Comparison of ENCODE assay signal across 20 mouse cellular contexts in genomic region chr1:64639279-64639678, GRCm38 (mm10). TPM values are rescaled to one million over a fixed set of nuclear protein-coding genes. Genes with fewer than 3 reads are reported as not detected.
DNase-seq lines count a peak whose midpoint lies in the region; ATAC-seq and TF ChIP-seq lines count a peak whose summit lies in the region.
"Had no signal": no experiment of that assay in that cellular context is flagged by ENCODE, and none has a peak within 500 bp of the region (broad histone marks: within the 10 kb centered on the region; RNA-seq: fewer than 3 reads in every experiment).

No protein-coding gene starts in this region.

- no peak overlapping the region for H3K4me2 ChIP-seq in stomach, embryonic 15.5 days
- H3K4me2 ChIP-seq in stomach, postnatal 0 days (replicated peaks; ENCODE audit: low read depth) = no peak overlapping the region
- peak overlapping the region; percentile 51 for H3K4me2 ChIP-seq in liver, embryonic 15.5 days
- H3K4me2 ChIP-seq: embryonic facial prominence, embryonic 13.5 days; forebrain, embryonic 15.5 days; heart, embryonic 12.5 days; midbrain, embryonic 12.5 days; neural tube, embryonic 15.5 days had no signal

- intact Hi-C loops in heart, postnatal 36 days (cut with DNase I) = no loop called here

- no peak overlapping the region for H3K4me3 ChIP-seq in stomach, embryonic 15.5 days (replicated peaks)
- no peak overlapping the region for H3K4me3 ChIP-seq in stomach, postnatal 0 days (ENCODE audit: low read depth, low read length)
- no peak overlapping the region for H3K4me3 ChIP-seq in liver, embryonic 15.5 days (replicated peaks)
- H3K4me3 ChIP-seq: embryonic facial prominence, embryonic 13.5 days; forebrain, embryonic 15.5 days; heart, embryonic 12.5 days; limb, embryonic 10.5 days; midbrain, embryonic 12.5 days; neural tube, embryonic 15.5 days had no signal

- no peaks in the 10 kb centered on the region for H3K4me1 ChIP-seq in stomach, embryonic 15.5 days
- H3K4me1 ChIP-seq in stomach, postnatal 0 days (replicated peaks; ENCODE audit: control insufficient read depth, insufficient read depth) = no peaks in the 10 kb centered on the region
- H3K4me1 ChIP-seq in liver, embryonic 15.5 days (replicated peaks) = peaks cover 16% of the 10 kb centered on the region
- H3K4me1 ChIP-seq: embryonic facial prominence, embryonic 13.5 days; limb, embryonic 10.5 days; midbrain, embryonic 12.5 days; neural tube, embryonic 15.5 days had no signal

- no peak for TF ChIP-seq CTCF in stomach, postnatal 0 days (IDR thresholded peaks at IDR 0.05; ENCODE audit: low read depth)

- no peak for TF ChIP-seq EP300 in stomach, postnatal 0 days (optimal IDR thresholded peaks at IDR 0.05)

- no peak for DNase-seq in stomach, postnatal 0 days (ENCODE audit: low spot score)
- no peak for DNase-seq in yolk sac, embryonic 10.5 days (ENCODE audit: low spot score)
- no peak for DNase-seq in heart, adult 18-20 months
- no peak for DNase-seq in heart, postnatal 36 days
- DNase-seq: adrenal gland, adult 8-10 months; cerebellum, adult 18-20 months; cerebellum, postnatal 14 days; heart, postnatal 10 days; kidney, adult 2 months; kidney, postnatal 10 days; lung, postnatal 10 days had no signal

- no peak overlapping the region for H3K9ac ChIP-seq in stomach, embryonic 15.5 days
- H3K9ac ChIP-seq in stomach, postnatal 0 days (ENCODE audit: low read length) = no peak overlapping the region
- H3K9ac ChIP-seq in liver, embryonic 15.5 days = no peak overlapping the region
- H3K9ac ChIP-seq: embryonic facial prominence, embryonic 13.5 days; forebrain, embryonic 15.5 days; heart, embryonic 12.5 days; midbrain, embryonic 12.5 days; neural tube, embryonic 15.5 days had no signal

- H3K27ac ChIP-seq in stomach, embryonic 15.5 days = no peak overlapping the region
- H3K27ac ChIP-seq in stomach, postnatal 0 days (replicated peaks) = no peak overlapping the region
- H3K27ac ChIP-seq in liver, embryonic 15.5 days (replicated peaks) = peak overlapping the region; percentile 77
- H3K27ac ChIP-seq: embryonic facial prominence, embryonic 13.5 days; forebrain, embryonic 15.5 days; limb, embryonic 10.5 days; midbrain, embryonic 12.5 days; neural tube, embryonic 15.5 days had no signal

- ATAC-seq in stomach, embryonic 15.5 days (ENCODE audit: insufficient read depth, low FRiP score, low read depth) = 0 out of 2 replicates have a peak, but pooled peaks have one; percentile 18
- ATAC-seq in stomach, postnatal 0 days (ENCODE audit: low FRiP score, low TSS enrichment) = no peak
- peak; percentile 57; the same call in 1 of the 2 replicates for ATAC-seq in erythroid progenitor cell, adult 5-6 weeks (replicated peaks; ENCODE audit: low FRiP score, poor library complexity, severe bottlenecking)
- ATAC-seq in liver, embryonic 15.5 days (ENCODE audit: insufficient read depth) = peak; percentile 95
- ATAC-seq: forebrain, embryonic 15.5 days had no signal

- H3K9me3 ChIP-seq in stomach, embryonic 15.5 days = no peaks in the 10 kb centered on the region
- no peaks in the 10 kb centered on the region for H3K9me3 ChIP-seq in stomach, postnatal 0 days (ENCODE audit: control insufficient read depth, low read length)
- H3K9me3 ChIP-seq in liver, embryonic 15.5 days (replicated peaks) = no peaks in the 10 kb centered on the region
- H3K9me3 ChIP-seq: embryonic facial prominence, embryonic 13.5 days; forebrain, embryonic 15.5 days; heart, embryonic 12.5 days; limb, embryonic 10.5 days; midbrain, embryonic 12.5 days; neural tube, embryonic 15.5 days had no signal

- no peaks in the 10 kb centered on the region for H3K36me3 ChIP-seq in stomach, embryonic 15.5 days
- no peaks in the 10 kb centered on the region for H3K36me3 ChIP-seq in stomach, postnatal 0 days (ENCODE audit: control insufficient read depth, insufficient read depth, low read length)
- H3K36me3 ChIP-seq in liver, embryonic 15.5 days (replicated peaks) = no peaks in the 10 kb centered on the region
- H3K36me3 ChIP-seq: embryonic facial prominence, embryonic 13.5 days; forebrain, embryonic 15.5 days; heart, embryonic 12.5 days; limb, embryonic 10.5 days; midbrain, embryonic 12.5 days; neural tube, embryonic 15.5 days had no signal

- WGBS in stomach, embryonic 15.5 days = 82% methylated on average over 6 of the region's 6 CpGs
- 89% methylated on average over 6 of the region's 6 CpGs for WGBS in stomach, postnatal 0 days
- WGBS in liver, embryonic 15.5 days (ENCODE audit: insufficient replicate concordance) = 22% methylated on average over 6 of the region's 6 CpGs

- no peaks in the 10 kb centered on the region for H3K27me3 ChIP-seq in stomach, embryonic 15.5 days (replicated peaks)
- no peaks in the 10 kb centered on the region for H3K27me3 ChIP-seq in stomach, postnatal 0 days (ENCODE audit: control insufficient read depth, insufficient read depth, low read length)
- H3K27me3 ChIP-seq in liver, embryonic 15.5 days = no peaks in the 10 kb centered on the region
- H3K27me3 ChIP-seq: embryonic facial prominence, embryonic 13.5 days; forebrain, embryonic 15.5 days; heart, embryonic 12.5 days; midbrain, embryonic 12.5 days; neural tube, embryonic 15.5 days had no signal

RNA-seq across cellular contexts. Expression of gene Mettl21a, which starts 22.2 kb away (rescaled TPM):
- polyA plus RNA-seq in stomach, embryonic 15.5 days (2015; fragmentation: Nextera tagmentation; extraction: Ambion mirVana) = 19.2 and 20.8 TPM in 2 replicates
- 14.8 and 15.0 TPM in 2 replicates for polyA plus RNA-seq in stomach, postnatal 0 days (2015; fragmentation: Nextera tagmentation; extraction: Ambion mirVana)
- 2.1 and 2.9 TPM in 2 replicates for total RNA-seq in erythroid progenitor cell, adult 5-6 weeks (2015; ENCODE audit: low replicate concordance)
- total RNA-seq in erythroid progenitor cell, adult 5-6 weeks (2017; ENCODE audit: low replicate concordance) = 4.9 and 5.8 TPM in 2 replicates
- polyA plus RNA-seq in liver, embryonic 15.5 days (2015; fragmentation: Nextera tagmentation; extraction: Ambion mirVana) = 6.4 and 6.6 TPM in 2 replicates
- total RNA-seq in heart, adult 18-20 months (2021) = 10 to 100 TPM in 1 of 2 experiments, 1 to 10 TPM in 1; 7.9 to 10.3 TPM
- total RNA-seq in heart, postnatal 36 days (2021) = 1 to 10 TPM; 7.5 to 8.8 TPM

RNA-seq across cellular contexts. Expression of gene Ccnyl1, which starts 51.0 kb away (rescaled TPM):
- 4.5 and 5.2 TPM in 2 replicates for polyA plus RNA-seq in stomach, embryonic 15.5 days (2015; fragmentation: Nextera tagmentation; extraction: Ambion mirVana)
- polyA plus RNA-seq in stomach, postnatal 0 days (2015; fragmentation: Nextera tagmentation; extraction: Ambion mirVana) = 3.9 and 4.0 TPM in 2 replicates
- 5.9 and 11.9 TPM in 2 replicates for total RNA-seq in erythroid progenitor cell, adult 5-6 weeks (2015; ENCODE audit: low replicate concordance)
- 1.8 TPM in 1 of 2 replicates, not detected in the other for total RNA-seq in erythroid progenitor cell, adult 5-6 weeks (2017; ENCODE audit: low replicate concordance)
- 0.67 and 0.98 TPM in 2 replicates for polyA plus RNA-seq in liver, embryonic 15.5 days (2015; fragmentation: Nextera tagmentation; extraction: Ambion mirVana)
- 10 to 100 TPM; 12.3 to 12.9 TPM for total RNA-seq in heart, adult 18-20 months (2021)
- total RNA-seq in heart, postnatal 36 days (2021) = 10 to 100 TPM; 15.5 to 18.2 TPM
